ENCODE assay signal across 17 mouse cellular contexts in the genomic region with DNA sequence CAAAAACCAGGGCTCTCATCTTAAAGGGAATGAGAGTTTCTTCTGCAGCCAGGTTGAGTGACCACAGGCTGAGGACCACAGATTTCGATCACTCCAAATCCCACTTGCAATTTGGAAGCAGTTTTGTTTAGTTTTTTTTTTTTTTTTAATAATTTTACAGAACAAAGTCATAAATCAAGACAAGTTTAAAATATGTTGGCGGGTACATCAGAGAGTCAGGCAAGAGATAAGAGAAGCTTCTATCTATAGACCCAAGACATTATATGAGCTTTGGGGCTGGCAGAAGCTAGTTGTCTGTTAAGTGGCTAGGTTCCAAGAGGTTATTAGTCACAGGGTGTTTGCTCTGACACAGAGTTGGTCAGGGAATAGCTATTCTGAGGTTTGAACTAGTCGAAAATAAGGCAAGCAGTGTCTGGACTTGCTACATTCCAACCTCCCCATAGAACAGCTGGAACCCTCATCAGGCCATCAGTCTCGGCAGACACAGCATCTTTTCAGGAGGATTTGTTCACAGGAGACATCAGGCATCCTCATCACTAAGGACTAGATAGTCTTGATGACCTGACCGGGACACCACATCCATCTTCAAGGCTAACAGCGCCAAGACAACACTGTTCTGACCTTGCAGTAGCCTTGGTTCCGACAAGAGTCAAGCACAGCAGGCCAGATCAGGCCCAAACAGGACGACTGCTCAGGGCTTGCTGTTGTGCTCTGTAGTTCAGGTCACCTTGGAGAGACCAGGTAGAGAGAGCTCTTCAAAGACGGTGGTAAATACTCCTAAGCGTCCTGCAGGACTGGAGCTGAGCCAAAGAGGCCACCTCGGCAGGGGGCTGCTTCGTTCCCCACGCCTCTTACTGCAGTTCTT.
A peak's percentile ranks its signal among the peaks of the same experiment; 100 is the strongest.
DNase-seq lines count a peak whose midpoint lies in the region; ATAC-seq and TF ChIP-seq lines count a peak whose summit lies in the region.
"Had no signal": no experiment of that assay in that cellular context is flagged by ENCODE, and none has a peak within 500 bp of the region (broad histone marks: within the 10 kb centered on the region; RNA-seq: fewer than 3 reads in every experiment).

No protein-coding gene starts in this region.

- H3K9me3 ChIP-seq in lung, embryonic 14.5 days (ENCODE audit: low read depth, low read length) = no peaks in the 10 kb centered on the region
- no peaks in the 10 kb centered on the region for H3K9me3 ChIP-seq in MEL (replicated peaks; ENCODE audit: insufficient read depth, low read length)
- no peaks in the 10 kb centered on the region for H3K9me3 ChIP-seq in limb, embryonic 14.5 days (ENCODE audit: control insufficient read depth, low read length)
- H3K9me3 ChIP-seq: hindbrain, embryonic 10.5 days had no signal

- peaks cover 6% of the 10 kb centered on the region; the same call in 1 of the 2 replicates for H3K4me1 ChIP-seq in lung, embryonic 14.5 days (ENCODE audit: insufficient read depth)
- peaks cover 5 to 12% of the 10 kb centered on the region in 2 experiments; a peak in 3 of 4 replicates for H3K4me1 ChIP-seq in MEL (ENCODE audit: control insufficient read depth in 1 of 2, insufficient read depth in 2 of 2, low read length in 2 of 2)
- peaks cover 11% of the 10 kb centered on the region; the same call in 1 of the 2 replicates for H3K4me1 ChIP-seq in limb, embryonic 14.5 days (ENCODE audit: control insufficient read depth, insufficient read depth, low read length)

- DNase-seq in adrenal gland, postnatal 14 days = peak; percentile 47
- DNase-seq in adrenal gland, postnatal 4 days (ENCODE audit: low spot score in 2 of 2) = no peak
- peak; percentile 51 for DNase-seq in lung, embryonic 14.5 days
- DNase-seq in lung, postnatal 25 days (ENCODE audit: low spot score) = no peak
- DNase-seq in MEL (ENCODE audit: low read depth, low spot score) = peak; percentile 54
- peak; percentile 26 for DNase-seq in limb, embryonic 14.5 days (ENCODE audit: low spot score)
- no peak for DNase-seq in left cerebral cortex, postnatal 4 days
- DNase-seq in spleen, adult 18-20 months = no peak
- DNase-seq: cerebellum, adult 8-10 months; forebrain, postnatal 0 days; gastrocnemius, postnatal 14 days; kidney, adult 18-20 months; lung, postnatal 10 days; right cerebral cortex, postnatal 4 days; thymus, postnatal 36 days had no signal

- H3K4me3 ChIP-seq in lung, embryonic 14.5 days (ENCODE audit: low read depth, low read length) = no peak overlapping the region
- no peak overlapping the region for H3K4me3 ChIP-seq in MEL (ENCODE audit: control insufficient read depth in 1 of 2, insufficient read depth in 1 of 2, low read depth in 2 of 2, low read length in 2 of 2)
- H3K4me3 ChIP-seq in limb, embryonic 14.5 days (replicated peaks; ENCODE audit: low read length) = no peak overlapping the region
- H3K4me3 ChIP-seq: hindbrain, embryonic 10.5 days had no signal

- WGBS in lung, embryonic 14.5 days = 46% methylated on average over 13 of the region's 13 CpGs
- WGBS in limb, embryonic 14.5 days = 76% methylated on average over 13 of the region's 13 CpGs

- peak in 1 of 2 experiments; percentile 34; a peak in 3 of 4 replicates for TF ChIP-seq EP300 in MEL (IDR thresholded peaks at IDR 0.05; ENCODE audit: low read depth in 1 of 2, low read length in 2 of 2)

- intact Hi-C loops in left cerebral cortex, postnatal 4 days (cut with DNase I) = loop anchor here (10.0 kb wide), 1 partner anchor 81 kb away; the partner anchor contains the start of gene Ppp4r1

- H3K36me3 ChIP-seq in lung, embryonic 14.5 days (ENCODE audit: insufficient read depth) = no peaks in the 10 kb centered on the region
- H3K36me3 ChIP-seq in MEL (ENCODE audit: control insufficient read depth in 1 of 2, insufficient read depth in 2 of 2, low read length in 2 of 2) = no peaks in the 10 kb centered on the region; a peak in 2 of 4 replicates
- H3K36me3 ChIP-seq in limb, embryonic 14.5 days (ENCODE audit: control insufficient read depth, insufficient read depth, low read length) = no peaks in the 10 kb centered on the region

- no peak for TF ChIP-seq CTCF in lung, embryonic 14.5 days (IDR thresholded peaks at IDR 0.05; ENCODE audit: low read depth)
- no peak for TF ChIP-seq CTCF in MEL (IDR thresholded peaks at IDR 0.05 in 2 of 3, conservative IDR thresholded peaks at IDR 0.05 in 1 of 3; ENCODE audit: control insufficient read depth in 1 of 3, insufficient read depth in 1 of 3, low read depth in 2 of 3, low read length in 3 of 3, poor library complexity in 1 of 3, severe bottlenecking in 1 of 3)

- ATAC-seq in lung, embryonic 14.5 days (ENCODE audit: insufficient read depth) = peak; percentile 35; the same call in 1 of the 2 replicates
- no peak for ATAC-seq in limb, embryonic 14.5 days (ENCODE audit: low FRiP score, low read depth)
- ATAC-seq: forebrain, postnatal 0 days had no signal

- no peak for TF ChIP-seq RAD21 in MEL (IDR thresholded peaks at IDR 0.05; ENCODE audit: low read depth, low read length)

- no peak for TF ChIP-seq POLR2A in MEL (IDR thresholded peaks at IDR 0.05; ENCODE audit: control insufficient read depth in 1 of 2, insufficient read depth in 1 of 2, low read depth in 1 of 2, low read length in 2 of 2, poor library complexity in 1 of 2)
- no peak for TF ChIP-seq POLR2A in limb, embryonic 14.5 days (IDR thresholded peaks at IDR 0.05; ENCODE audit: borderline replicate concordance, extremely low read depth, insufficient read depth, insufficient read length)

- no peak overlapping the region for H3K27ac ChIP-seq in lung, embryonic 14.5 days (ENCODE audit: low read depth)
- H3K27ac ChIP-seq in MEL (ENCODE audit: control insufficient read depth, low read depth, low read length) = no peak overlapping the region
- H3K27ac ChIP-seq in limb, embryonic 14.5 days (replicated peaks; ENCODE audit: low read depth, low read length) = no peak overlapping the region

- no peaks in the 10 kb centered on the region for H3K27me3 ChIP-seq in lung, embryonic 14.5 days (ENCODE audit: insufficient read depth, low read length)
- no peaks in the 10 kb centered on the region for H3K27me3 ChIP-seq in MEL (ENCODE audit: control insufficient read depth in 1 of 2, insufficient read depth in 2 of 2, low read length in 2 of 2)
- no peaks in the 10 kb centered on the region for H3K27me3 ChIP-seq in limb, embryonic 14.5 days (ENCODE audit: control insufficient read depth, insufficient read depth, low read length)

- no peak overlapping the region for H3K4me2 ChIP-seq in lung, embryonic 14.5 days
- H3K4me2 ChIP-seq in limb, embryonic 14.5 days (replicated peaks; ENCODE audit: low read depth, low read length, severe bottlenecking) = no peak overlapping the region
- H3K4me2 ChIP-seq: heart, embryonic 11.5 days had no signal

- no peaks in the 10 kb centered on the region for H3K79me2 ChIP-seq in MEL (ENCODE audit: control insufficient read depth, insufficient read depth, low read length, poor library complexity)

- H3K9ac ChIP-seq in lung, embryonic 14.5 days = no peak overlapping the region
- no peak overlapping the region for H3K9ac ChIP-seq in MEL (ENCODE audit: control insufficient read depth, low read depth, low read length, poor library complexity, severe bottlenecking)
- no peak overlapping the region for H3K9ac ChIP-seq in limb, embryonic 14.5 days (ENCODE audit: low read depth, low read length, severe bottlenecking)
- H3K9ac ChIP-seq: forebrain, postnatal 0 days had no signal

TF ChIP-seq in MEL, 35 proteins besides CTCF, POLR2A, EP300 and RAD21:
- TF ChIP-seq KAT2A (conservative IDR thresholded peaks at IDR 0.05; ENCODE audit: low read depth, low read length) (no peak), MEF2A (IDR thresholded peaks at IDR 0.05; ENCODE audit: extremely low read depth, insufficient replicate concordance, low read depth, low read length, poor library complexity, severe bottlenecking) (0 out of 2 replicates have a peak, but pooled peaks have one; percentile 41), ZNF384 (IDR thresholded peaks at IDR 0.05; ENCODE audit: low read depth, low read length) (peak; percentile 76), ETS1 (IDR thresholded peaks at IDR 0.05; ENCODE audit: low read depth, low read length) (peak; percentile 47; the same call in 1 of the 2 replicates), RCOR1 (IDR thresholded peaks at IDR 0.05; ENCODE audit: low read depth, low read length) (peak; percentile 75; the same call in 1 of the 2 replicates), TCF12 (IDR thresholded peaks at IDR 0.05; ENCODE audit: low read depth, low read length) (0 out of 2 replicates have a peak, but pooled peaks have one; percentile 33), MAZ (IDR thresholded peaks at IDR 0.05; ENCODE audit: low read depth, low read length) (no peak), MAFK (IDR thresholded peaks at IDR 0.05; ENCODE audit: borderline replicate concordance, low read depth, low read length) (no peak), GATA1 (IDR thresholded peaks at IDR 0.05; ENCODE audit: low read depth, low read length) (peak; percentile 65), POLR2AphosphoS2 (IDR thresholded peaks at IDR 0.05; ENCODE audit: low read length) (no peak)
TF ChIP-seq in MEL: peak in this region for 6.

Comparison
In these comparisons a context has a peak if more than half of its experiments do, and no peak if none do; other contexts are left out.
1. DNase-seq: peak in adrenal gland, postnatal 14 days (single experiment), lung, embryonic 14.5 days (single experiment), MEL (single experiment) and limb, embryonic 14.5 days (single experiment); none in adrenal gland, postnatal 4 days (0 of 2), lung, postnatal 25 days (single experiment), left cerebral cortex, postnatal 4 days (single experiment) and spleen, adult 18-20 months (0 of 2).